Mouse (Mus musculus): Measurements from ENCODE around the gene Esrrb.

Gene Esrrb

DNA sequence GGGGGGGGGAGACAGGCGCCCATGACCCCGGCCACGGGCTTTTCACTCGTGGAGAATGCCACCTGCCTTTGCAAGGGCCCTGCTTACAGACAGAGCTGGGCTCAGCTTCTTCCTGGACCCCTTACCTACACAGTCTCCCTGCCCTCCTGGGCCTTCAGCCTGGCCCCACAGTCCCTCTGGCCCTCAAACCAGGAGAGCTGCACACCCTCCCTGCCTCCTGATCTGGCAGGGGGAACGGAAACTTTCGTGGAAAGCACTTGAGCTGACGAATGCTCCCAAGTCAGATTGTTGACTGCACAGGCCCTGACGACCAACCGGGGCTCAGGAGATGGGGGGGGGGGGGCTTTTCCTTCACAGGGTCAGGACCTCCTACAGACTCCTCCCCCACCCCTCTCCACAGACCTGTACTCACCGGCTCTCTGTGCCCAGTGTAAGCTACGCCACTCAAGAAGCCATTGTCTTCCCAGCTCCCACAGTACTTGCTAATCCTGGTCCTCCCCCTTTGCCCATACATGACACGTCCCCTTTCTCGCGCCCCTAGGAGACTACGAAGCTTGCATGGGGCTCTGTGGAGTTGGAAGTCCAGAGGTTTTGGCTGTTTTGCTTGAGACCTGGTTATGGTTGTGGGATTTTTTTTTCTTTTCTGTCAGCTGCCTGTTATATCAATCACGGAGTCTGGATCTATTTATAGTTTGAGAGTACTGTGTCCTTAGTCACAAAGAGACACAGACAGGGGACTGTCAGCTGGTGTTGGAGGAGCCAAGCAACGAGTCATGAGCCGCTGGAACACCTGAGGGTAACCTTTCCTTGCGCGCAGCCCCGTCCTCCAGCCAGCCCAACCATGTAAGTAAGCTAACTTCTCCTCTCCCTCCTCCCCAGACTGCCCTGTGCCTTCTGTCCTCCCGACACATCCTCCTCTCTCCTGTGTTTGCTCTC is at the start of gene Esrrb:
TSS of gene Esrrb (plus strand) at position 422 of the 936 bp plus-strand sequence.
- no peak for DNase-seq

DNA sequence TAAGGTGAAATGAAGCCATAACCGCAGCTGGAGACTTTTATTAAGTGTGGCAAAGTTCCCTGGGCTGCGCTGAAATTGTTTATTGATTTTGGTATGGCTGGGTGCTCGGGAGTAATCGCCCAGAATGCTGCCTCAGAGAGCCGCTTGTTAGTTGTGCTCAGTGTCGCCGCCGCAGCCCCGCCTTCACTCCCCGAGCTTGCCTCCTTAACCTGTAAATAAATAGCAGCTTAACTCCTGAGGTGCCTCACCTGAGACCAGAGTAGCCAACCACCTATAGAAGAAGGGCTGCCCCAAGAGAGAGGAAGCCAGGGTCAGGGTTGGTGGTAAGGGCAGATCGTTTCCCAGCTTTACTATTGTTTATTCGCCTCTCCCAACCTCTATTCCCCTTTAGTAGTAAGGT is 40.3 kb upstream of the Esrrb start:
- no peak for DNase-seq

- no peak for DNase-seq
Observed at GRCm38 (mm10) chr12:86324297-86324696, 36.6 kb upstream of the Esrrb start.

- DNase-seq = no peak
Observed at GRCm38 (mm10) chr12:86329813-86330212, 31.1 kb upstream of the Esrrb start.

GRCm38 (mm10) chr12:86330684-86331083 is 30.2 kb upstream of the Esrrb start:
- no peak for DNase-seq

GRCm38 (mm10) chr12:86331248-86331647 is 29.7 kb upstream of the Esrrb start:
- no peak for DNase-seq

GRCm38 (mm10) chr12:86336209-86336608 is 24.7 kb upstream of the Esrrb start:
- no peak for DNase-seq

DNA sequence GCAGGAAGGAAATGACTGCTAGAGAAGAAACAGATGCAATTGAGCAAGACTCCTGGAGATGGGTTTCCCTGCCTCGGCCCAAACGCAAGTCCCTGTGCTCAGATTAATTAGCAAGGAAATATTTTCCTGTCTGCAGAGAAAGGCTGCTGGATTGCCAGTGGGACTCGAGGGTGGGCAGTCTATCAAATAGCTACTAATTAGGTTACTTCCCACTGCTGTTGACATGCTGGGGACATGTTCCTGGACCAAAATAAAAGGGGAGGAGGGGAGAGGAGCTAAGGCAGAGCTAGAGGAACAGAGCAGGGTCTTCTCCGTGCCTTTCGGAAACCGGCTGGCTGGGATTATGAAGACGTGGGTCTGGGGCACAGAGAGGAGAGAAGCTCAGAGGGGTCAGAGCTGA is 24.0 kb upstream of the Esrrb start:
- no peak for DNase-seq

DNA sequence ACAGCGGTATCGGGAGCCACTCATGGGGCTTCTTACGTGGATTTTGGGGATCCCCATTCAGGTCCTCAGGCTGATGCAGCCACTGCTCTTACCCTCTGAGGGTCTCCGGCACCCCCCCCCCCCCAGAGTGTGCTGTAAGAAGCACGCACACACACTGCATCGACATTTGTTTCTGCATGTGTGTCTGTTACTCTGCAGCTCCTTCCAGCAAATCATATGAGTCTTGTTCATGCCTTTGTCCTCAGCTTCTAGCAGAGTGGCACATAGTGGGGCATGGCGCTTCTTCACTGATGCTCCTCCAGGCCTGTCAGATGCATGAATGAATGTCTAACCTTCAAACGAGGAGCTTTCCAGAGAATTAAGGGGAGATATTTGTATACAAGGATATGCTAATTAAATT is 11.4 kb upstream of the Esrrb start:
- no peak for DNase-seq

- peak; percentile 36 to 54 for DNase-seq
Observed at GRCm38 (mm10) chr12:86359406-86359805, 1.5 kb upstream of the Esrrb start.

GRCm38 (mm10) chr12:86359873-86360272 is 1.0 kb upstream of the Esrrb start:
- DNase-seq = no peak

GRCm38 (mm10) chr12:86364285-86364684 is 3.4 kb downstream of the Esrrb start:
- no peak for DNase-seq

GRCm38 (mm10) chr12:86364756-86365155 is 3.8 kb downstream of the Esrrb start:
- DNase-seq = no peak

DNA sequence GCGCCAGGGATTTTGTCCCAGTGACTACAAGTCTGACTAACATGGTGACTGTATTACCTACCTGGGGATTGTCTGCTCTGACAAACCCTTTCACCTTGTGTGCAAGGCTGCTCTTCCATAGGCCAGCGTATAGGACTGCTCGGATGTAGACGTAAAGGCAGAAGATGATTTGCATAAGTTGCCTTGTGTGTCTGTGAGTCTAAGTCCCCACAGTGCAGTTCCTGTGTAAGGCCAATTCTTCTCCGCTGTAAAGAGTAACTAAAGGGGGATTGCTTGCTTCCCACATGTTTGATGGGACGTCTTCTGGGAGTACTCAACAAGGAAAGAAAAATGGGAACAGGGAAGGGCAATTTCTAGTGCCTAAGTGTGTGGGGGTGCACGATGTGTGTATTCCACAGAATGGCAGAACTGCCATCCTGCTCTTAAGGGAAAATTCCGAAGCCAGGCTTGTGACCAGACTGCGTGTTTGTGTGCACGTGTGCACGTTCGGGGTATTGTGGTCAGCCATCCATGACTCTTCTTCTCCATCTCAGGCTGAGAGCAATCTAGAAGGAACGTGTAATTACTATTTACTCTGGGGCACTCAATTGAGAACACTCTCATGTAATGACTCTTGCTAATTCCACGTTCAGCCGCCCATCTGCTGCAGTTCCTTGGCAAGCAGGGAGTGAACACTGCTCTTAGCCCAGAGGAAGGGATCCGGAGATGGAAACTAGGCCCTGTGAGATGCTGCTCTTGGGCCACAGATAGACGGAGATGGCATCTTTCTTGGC is 9.9 kb downstream of the Esrrb start:
- DNase-seq = no peak

GRCm38 (mm10) chr12:86374286-86374685 is 13.4 kb downstream of the Esrrb start:
- no peak for DNase-seq

- peak; percentile 78 to 80 for DNase-seq
Observed at GRCm38 (mm10) chr12:86379672-86380213, 18.8 kb downstream of the Esrrb start.

DNA sequence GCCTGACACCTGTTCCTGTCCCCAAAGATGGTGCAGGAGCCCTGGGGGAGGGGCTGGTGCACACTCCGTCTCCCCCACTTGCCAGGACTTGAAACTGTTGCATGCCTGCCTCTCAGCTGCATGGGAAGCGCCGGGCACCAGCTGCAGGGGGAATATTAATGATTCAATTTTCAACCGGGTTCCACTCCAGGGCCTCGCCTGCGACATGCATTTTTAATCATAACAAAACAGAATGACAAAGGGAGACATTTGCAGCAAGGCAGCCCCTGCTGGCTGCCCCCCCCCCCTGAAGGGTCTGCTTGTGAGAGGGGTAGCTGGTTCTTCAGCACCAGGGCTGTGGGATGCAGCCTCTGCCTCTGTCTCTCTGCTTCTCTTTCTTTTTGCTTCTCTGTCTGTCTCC is 22.9 kb downstream of the Esrrb start:
- no peak for DNase-seq

- no peak for DNase-seq
Observed at GRCm38 (mm10) chr12:86387671-86388270, 26.9 kb downstream of the Esrrb start.

- DNase-seq = no peak
Observed at GRCm38 (mm10) chr12:86394773-86395172, 33.9 kb downstream of the Esrrb start.

DNA sequence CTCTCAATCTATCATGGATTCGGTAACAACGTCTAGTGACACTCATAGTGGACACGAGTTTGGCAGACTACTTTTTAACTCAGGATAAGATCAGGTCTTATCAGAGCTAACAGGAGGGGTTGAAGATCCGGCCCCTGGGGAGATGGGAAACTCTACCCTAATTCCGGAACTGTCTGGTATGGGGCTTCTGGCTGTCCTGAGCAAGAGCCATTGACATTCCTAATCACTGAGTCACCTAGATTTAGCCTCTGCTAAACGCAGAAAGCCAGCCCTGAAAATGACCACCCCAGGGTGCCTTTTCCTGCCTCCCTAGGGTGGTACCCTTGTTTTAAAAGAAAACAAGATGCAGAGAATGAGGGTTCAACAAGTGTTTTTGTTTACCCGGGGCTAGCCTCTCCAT is 34.4 kb downstream of the Esrrb start:
- DNase-seq = no peak

GRCm38 (mm10) chr12:86398762-86399161 is 37.8 kb downstream of the Esrrb start:
- no peak for DNase-seq

DNA sequence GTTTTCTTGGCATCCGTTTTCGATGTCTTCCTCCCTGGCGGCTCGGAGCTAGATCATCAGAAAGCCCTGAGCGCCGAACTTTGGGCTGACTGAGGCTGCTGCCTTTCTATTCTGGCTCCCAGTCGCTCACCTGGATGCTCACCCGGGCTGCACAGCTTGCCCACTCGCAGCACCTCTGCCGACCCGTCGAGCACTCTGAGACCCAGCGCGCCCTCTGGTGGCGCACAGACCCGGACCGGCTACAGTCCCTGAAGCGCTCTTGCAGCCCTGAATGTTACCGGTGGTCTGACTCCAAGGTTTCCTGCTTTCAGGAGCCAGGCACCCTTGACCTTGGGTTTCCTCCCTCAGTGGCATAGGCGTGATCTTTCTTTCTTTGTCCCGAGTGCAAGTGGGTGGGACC is 41.8 kb downstream of the Esrrb start:
- DNase-seq = peak; percentile 92 to 93

DNA sequence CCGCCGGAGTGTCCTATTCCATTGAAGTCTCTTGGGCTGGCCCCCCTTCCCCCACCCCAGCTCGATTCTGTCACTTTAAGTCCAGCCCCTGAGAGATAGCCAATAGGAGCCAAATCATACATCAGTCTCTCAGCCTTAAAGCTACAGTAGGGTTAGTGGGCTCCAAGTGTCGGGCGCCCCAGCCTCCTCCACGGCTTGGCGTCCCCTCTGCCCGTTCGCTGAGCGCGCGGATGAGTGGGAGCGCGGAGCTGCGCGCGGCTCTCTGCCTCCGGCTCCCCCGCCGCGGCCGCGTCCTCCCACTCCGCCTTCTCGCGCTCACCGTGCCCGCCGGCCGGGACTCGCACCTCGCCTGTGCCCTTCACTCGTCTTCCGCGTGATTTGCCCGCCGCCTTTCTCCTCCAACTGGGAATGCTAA is 60.6 kb downstream of the Esrrb start:
- DNase-seq = peak; percentile 76 to 78
